Mouse (Mus musculus) thymus, adult 2 months (tissue): ENCODE measurements at regions not wholly inside any gene's neighbourhood (a gene's known extent, or its start where the extent isn't known, plus 50 kb on each side); places are given as distances from the start of the nearest gene placed in this dataset.

ENCODE experiments used
- DNase-seq: peaks from one replicate; pipeline ENCODE4 v3.0.0; 2021
- H3K27ac ChIP-seq: fragments of 200-500 bp; 2 replicates; pipeline ENCODE4 v1.5.1; 2012; ENCODE audit warnings: low read length, control low read depth; ENCODE audit not compliant: control insufficient read depth, insufficient read depth
- H3K27me3 ChIP-seq: fragments of 200-500 bp; 2 replicates; pipeline ENCODE4 v1.6.1; 2012; ENCODE audit warnings: mild to moderate bottlenecking, low read length, moderate library complexity, mixed read lengths; ENCODE audit not compliant: control insufficient read depth, insufficient read depth
- H3K36me3 ChIP-seq: fragments of 200-500 bp; 2 replicates; pipeline ENCODE4 v1.6.1; 2012; ENCODE audit warnings: mild to moderate bottlenecking, low read length, moderate library complexity; ENCODE audit not compliant: control insufficient read depth, insufficient read depth
- H3K4me1 ChIP-seq: fragments of 200-500 bp; replicated peaks from 2 replicates; pipeline ENCODE4 v1.6.1; 2012; ENCODE audit warnings: low read length; ENCODE audit not compliant: control insufficient read depth, insufficient read depth
- H3K4me3 ChIP-seq: fragments of 200-500 bp; 2 replicates; pipeline ENCODE4 v1.5.1; 2012; ENCODE audit warnings: mild to moderate bottlenecking, low read length, control low read depth, moderate library complexity; ENCODE audit not compliant: control insufficient read depth, insufficient read depth
- CTCF ChIP-seq: fragments of 200-500 bp; IDR thresholded peaks from 2 replicates; pipeline ENCODE4 v1.5.1; 2012; ENCODE audit warnings: mild to moderate bottlenecking, control low read depth, low read length, moderate library complexity, borderline replicate concordance; ENCODE audit not compliant: control insufficient read depth, poor library complexity, insufficient read depth; ENCODE audit errors: extremely low read depth
- POLR2A ChIP-seq: fragments of 200-500 bp; IDR thresholded peaks from 2 replicates; pipeline ENCODE4 v1.6.1; 2012; ENCODE audit warnings: mild to moderate bottlenecking, low read length, control low read depth, moderate library complexity; ENCODE audit not compliant: control insufficient read depth, poor library complexity, insufficient read depth; ENCODE audit errors: extremely low read depth
- WGBS: fragments of 180-500 bp; shearing (Covaris S2); methylation state at CpG from one replicate; pipeline ENCODE4 v1.1.7; 2018; 5-methylcytosine and 5-hydroxymethylcytosine counted together

GRCm38 (mm10) chr6:147771411-147771810 lies 275.6 kb upstream of the Far2 start:
- Histone ChIP-seq H3K36me3 (no peaks in the 10 kb centered on the region), H3K27ac (no peak overlapping the region), H3K27me3 (no peaks in the 10 kb centered on the region), H3K4me1 (no peaks in the 10 kb centered on the region), H3K4me3 (no peak overlapping the region)
- no peak for DNase-seq
- WGBS = 55% methylated on average over 4 of the region's 4 CpGs
- TF ChIP-seq CTCF (no peak), POLR2A (no peak)

- H3K27me3 ChIP-seq = no peaks in the 10 kb centered on the region
- no peak for DNase-seq
- H3K4me1 ChIP-seq = no peaks in the 10 kb centered on the region
- TF ChIP-seq POLR2A (no peak), CTCF (no peak)
- 84% methylated on average over 10 of the region's 10 CpGs for WGBS
- H3K36me3 ChIP-seq = no peaks in the 10 kb centered on the region
- no peak overlapping the region for H3K4me3 ChIP-seq
- no peak overlapping the region for H3K27ac ChIP-seq
Observed at GRCm38 (mm10) chr6:147773904-147774303, 273.2 kb upstream of the Far2 start.

DNA sequence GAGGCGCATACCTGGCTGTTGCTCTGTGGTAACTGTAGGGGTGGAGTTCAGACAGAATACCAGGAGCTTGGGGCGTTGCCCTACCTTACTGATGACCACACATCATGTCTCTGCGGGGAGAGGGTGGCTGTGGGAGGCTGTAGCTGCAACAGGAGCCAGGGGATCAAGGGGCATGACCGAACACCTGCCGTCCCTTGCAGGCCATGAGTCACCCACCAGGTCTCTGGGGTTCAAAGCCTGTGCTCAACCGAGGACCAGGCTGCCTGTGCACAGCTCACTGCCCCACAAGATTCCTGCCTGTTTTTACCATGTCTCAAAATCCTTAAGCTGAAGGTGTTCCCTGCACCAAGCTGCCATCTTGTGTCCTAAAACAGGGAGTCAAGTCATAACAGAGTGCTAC lies 272.4 kb upstream of the Far2 start:
- H3K27ac ChIP-seq = no peak overlapping the region
- H3K27me3 ChIP-seq = no peaks in the 10 kb centered on the region
- WGBS = 91% methylated on average over 6 of the region's 6 CpGs
- H3K4me1 ChIP-seq = no peaks in the 10 kb centered on the region
- H3K4me3 ChIP-seq = no peak overlapping the region
- DNase-seq = no peak
- H3K36me3 ChIP-seq = no peaks in the 10 kb centered on the region
- no peak for TF ChIP-seq POLR2A
- no peak for TF ChIP-seq CTCF

DNA sequence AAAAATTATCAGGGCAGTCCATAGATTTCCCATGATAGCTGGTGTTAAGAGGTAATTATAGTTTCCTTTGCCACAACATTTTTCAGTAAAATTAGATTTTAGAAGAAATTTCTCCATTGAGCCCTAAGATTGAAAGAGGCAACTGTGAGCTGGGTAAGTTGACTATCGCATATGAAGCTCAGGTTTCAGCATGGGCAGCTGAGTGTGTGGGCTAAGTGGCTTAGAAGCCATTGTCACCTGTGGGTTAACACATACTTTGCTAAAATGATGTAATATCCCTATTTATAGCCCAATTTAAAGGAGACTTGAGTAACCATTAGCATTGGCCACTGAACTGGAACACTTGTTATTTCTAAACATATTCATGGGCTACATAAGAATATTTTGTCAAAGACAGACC lies 267.6 kb upstream of the Far2 start:
- no peaks in the 10 kb centered on the region for H3K36me3 ChIP-seq
- H3K4me3 ChIP-seq = no peak overlapping the region
- DNase-seq = no peak
- H3K4me1 ChIP-seq = no peaks in the 10 kb centered on the region
- no peak for TF ChIP-seq CTCF
- TF ChIP-seq POLR2A = no peak
- no peak overlapping the region for H3K27ac ChIP-seq
- no peaks in the 10 kb centered on the region for H3K27me3 ChIP-seq
- WGBS = 91% methylated on average over 1 of the region's 1 CpGs

DNA sequence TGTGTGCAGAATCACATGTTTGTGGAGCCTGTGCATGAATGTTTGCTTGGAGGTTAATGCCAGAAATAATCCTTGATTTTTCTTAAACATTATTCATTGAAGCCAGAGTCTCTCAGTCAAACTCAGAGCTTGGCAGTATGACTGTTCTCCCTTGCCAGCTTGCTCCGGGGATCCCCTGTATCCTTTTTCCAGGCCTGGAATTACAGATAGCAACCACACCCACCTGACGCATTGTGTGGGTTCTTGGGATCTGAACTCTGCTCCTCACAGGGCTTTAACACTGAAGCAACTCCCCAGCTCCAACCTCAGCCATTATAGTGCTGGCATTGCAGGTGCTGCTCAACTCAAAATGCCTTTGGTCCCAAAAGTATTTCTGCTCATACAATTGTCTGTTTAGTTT lies 262.8 kb upstream of the Far2 start:
- 84% methylated on average over 2 of the region's 2 CpGs for WGBS
- Histone ChIP-seq H3K27ac (no peak overlapping the region), H3K4me3 (no peak overlapping the region), H3K36me3 (no peaks in the 10 kb centered on the region), H3K4me1 (no peaks in the 10 kb centered on the region), H3K27me3 (no peaks in the 10 kb centered on the region)
- no peak for TF ChIP-seq CTCF
- no peak for TF ChIP-seq POLR2A
- DNase-seq = no peak

- TF ChIP-seq POLR2A (no peak), CTCF (no peak)
- H3K4me3 ChIP-seq = no peak overlapping the region
- H3K36me3 ChIP-seq = no peaks in the 10 kb centered on the region
- no peaks in the 10 kb centered on the region for H3K4me1 ChIP-seq
- H3K27me3 ChIP-seq = no peaks in the 10 kb centered on the region
- DNase-seq = no peak
- 43% methylated on average over 6 of the region's 6 CpGs for whole genome bisulfite sequencing
- H3K27ac ChIP-seq = no peak overlapping the region
Observed at GRCm38 (mm10) chr6:147784854-147785253, 262.2 kb upstream of the Far2 start.

DNA sequence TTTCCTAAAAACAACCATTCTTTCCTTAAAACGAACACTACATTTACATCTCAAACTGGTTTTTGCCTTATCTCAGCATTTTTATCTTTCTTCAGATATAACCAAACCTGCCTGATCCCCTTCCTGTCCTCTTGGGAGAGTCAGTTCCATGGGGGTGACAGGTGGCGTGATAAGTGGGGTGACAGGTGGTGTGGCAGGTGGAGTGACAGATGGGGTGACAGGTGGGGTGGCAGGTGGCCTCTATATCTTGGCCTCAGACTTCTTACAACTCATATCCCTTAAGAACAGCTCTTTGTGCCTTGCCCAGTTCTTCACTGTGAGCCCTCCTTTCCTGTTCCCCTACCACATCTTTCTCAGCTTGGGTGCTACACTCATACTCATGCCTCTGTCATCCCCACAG lies 259.0 kb upstream of the Far2 start:
- no peaks in the 10 kb centered on the region for H3K27me3 ChIP-seq
- WGBS = 75% methylated on average over 2 of the region's 2 CpGs
- H3K4me1 ChIP-seq = no peaks in the 10 kb centered on the region
- H3K36me3 ChIP-seq = no peaks in the 10 kb centered on the region
- no peak for TF ChIP-seq POLR2A
- no peak overlapping the region for H3K4me3 ChIP-seq
- DNase-seq = no peak
- H3K27ac ChIP-seq = no peak overlapping the region
